Mouse (Mus musculus) neural tube, embryonic 13.5 days (tissue): ENCODE results near the gene Tubb2b. TPM values are rescaled to one million over a fixed set of nuclear protein-coding genes. Genes with fewer than 3 reads are reported as not detected.
"Not testable (repeated sequence)": the region's sequence is repeated elsewhere in the genome, so short reads cannot be mapped to it uniquely, and the experiment has no call there.

Source experiments
- ATAC-seq: fragments of 200-750 bp; cut with Nextera tagmentation; 2 replicates; pipeline ENCODE4 v1.8.0; 2017; ENCODE audit warnings: low read depth, mild to moderate bottlenecking, moderate TSS enrichment, moderate library complexity
- H3K27ac ChIP-seq: fragments of 300-500 bp; sonication (generic); replicated peaks from 2 replicates; pipeline ENCODE4 v1.5.1; 2015; ENCODE audit warnings: moderate library complexity, mild to moderate bottlenecking, inconsistent platforms
- H3K27me3 ChIP-seq: fragments of 300-500 bp; sonication (generic); 2 replicates; pipeline ENCODE4 v1.6.1; 2015; ENCODE audit warnings: mild to moderate bottlenecking, inconsistent platforms
- H3K36me3 ChIP-seq: fragments of 300-500 bp; sonication (generic); 2 replicates; pipeline ENCODE4 v1.6.1; 2015; ENCODE audit warnings: mild to moderate bottlenecking, inconsistent platforms
- H3K4me1 ChIP-seq: fragments of 300-500 bp; sonication (generic); replicated peaks from 2 replicates; pipeline ENCODE4 v1.6.1; 2015; ENCODE audit warnings: inconsistent platforms
- H3K4me2 ChIP-seq: fragments of 300-500 bp; sonication (generic); 2 replicates; pipeline ENCODE4 v1.6.1; 2015; ENCODE audit warnings: inconsistent platforms, mild to moderate bottlenecking, moderate library complexity
- H3K4me3 ChIP-seq: fragments of 300-500 bp; sonication (generic); 2 replicates; pipeline ENCODE4 v1.5.1; 2015; ENCODE audit warnings: mild to moderate bottlenecking, inconsistent platforms
- H3K9ac ChIP-seq: fragments of 300-500 bp; sonication (generic); 2 replicates; pipeline ENCODE4 v1.6.1; 2015; ENCODE audit warnings: moderate library complexity, mild to moderate bottlenecking, inconsistent platforms
- H3K9me3 ChIP-seq: fragments of 300-500 bp; sonication (generic); 2 replicates; pipeline ENCODE4 v1.6.1; 2016; ENCODE audit warnings: inconsistent platforms
- WGBS: fragments of 180-500 bp; shearing (Covaris S2); methylation state at CpG from one replicate; pipeline ENCODE4 v1.1.7; 2015; 5-methylcytosine and 5-hydroxymethylcytosine counted together
- polyA plus RNA-seq: library from polyadenylated mRNA; unstranded; fragments of >200 nt; fragmentation: Nextera tagmentation; extraction: Ambion mirVana; gene quantifications from 2 replicates; pipeline ENCODE4 v1.2.1, GENCODE M21; 2015

Tubb2b gene
- polyA plus RNA-seq, 1 experiment from 2014 or later = 732 TPM

GRCm38 (mm10) chr13:34100733-34101132 is 29.5 kb downstream of the Tubb2b start:
- no peak for ATAC-seq
- Histone ChIP-seq H3K4me2 (no peak overlapping the region), H3K4me3 (no peak overlapping the region), H3K9ac (0 out of 2 replicates have a peak overlapping the region, but pooled peaks have one; percentile 8), H3K36me3 (no peaks in the 10 kb centered on the region), H3K27ac (no peak overlapping the region), H3K4me1 (peaks cover 18% of the 10 kb centered on the region), H3K9me3 (no peaks in the 10 kb centered on the region), H3K27me3 (no peaks in the 10 kb centered on the region)
- WGBS = 80% methylated on average over 3 of the region's 3 CpGs

- no peaks in the 10 kb centered on the region for H3K36me3 ChIP-seq
- H3K9ac ChIP-seq = no peak overlapping the region
- WGBS = 48% methylated on average over 3 of the region's 3 CpGs
- no peak for ATAC-seq
- no peaks in the 10 kb centered on the region for H3K9me3 ChIP-seq
- no peak overlapping the region for H3K4me3 ChIP-seq
- H3K4me2 ChIP-seq = no peak overlapping the region
- H3K4me1 ChIP-seq = peaks cover 23% of the 10 kb centered on the region
- no peaks in the 10 kb centered on the region for H3K27me3 ChIP-seq
- peak overlapping the region; percentile 83 for H3K27ac ChIP-seq
These were observed 33.2 kb downstream of the Tubb2b start for GRCm38 (mm10) chr13:34097086-34097485.

GRCm38 (mm10) chr13:34096455-34096854 is 33.8 kb downstream of the Tubb2b start:
- WGBS = 54% methylated on average over 4 of the region's 4 CpGs
- Histone ChIP-seq H3K4me2 (peak overlapping the region; percentile 18), H3K4me3 (no peak overlapping the region), H3K27ac (peak overlapping the region; percentile 83), H3K4me1 (peaks cover 23% of the 10 kb centered on the region), H3K9me3 (no peaks in the 10 kb centered on the region), H3K36me3 (no peaks in the 10 kb centered on the region), H3K27me3 (no peaks in the 10 kb centered on the region), H3K9ac (peak overlapping the region; percentile 43)
- ATAC-seq = peak; percentile 78

- ATAC-seq = peak; percentile 98
- peaks cover 23% of the 10 kb centered on the region for H3K4me1 ChIP-seq
- H3K36me3 ChIP-seq = no peaks in the 10 kb centered on the region
- H3K9me3 ChIP-seq = no peaks in the 10 kb centered on the region
- H3K9ac ChIP-seq = peak overlapping the region; percentile 43
- H3K27ac ChIP-seq = peak overlapping the region; percentile 83
- WGBS = 22% methylated on average over 5 of the region's 7 CpGs
- H3K27me3 ChIP-seq = no peaks in the 10 kb centered on the region
- peak overlapping the region; percentile 18 for H3K4me2 ChIP-seq
- no peak overlapping the region for H3K4me3 ChIP-seq
These were observed 34.5 kb downstream of the Tubb2b start for GRCm38 (mm10) chr13:34095542-34096435.

- Histone ChIP-seq H3K27ac (peak overlapping the region; percentile 92), H3K4me1 (peaks cover 36% of the 10 kb centered on the region), H3K9ac (peak overlapping the region; percentile 58; the same call in 1 of the 2 replicates), H3K9me3 (no peaks in the 10 kb centered on the region), H3K36me3 (no peaks in the 10 kb centered on the region), H3K27me3 (no peaks in the 10 kb centered on the region), H3K4me3 (no peak overlapping the region), H3K4me2 (peak overlapping the region; percentile 35)
- ATAC-seq = peak; percentile 36; the same call in 1 of the 2 replicates
- 63% methylated on average over 3 of the region's 3 CpGs for WGBS
These were observed 40.9 kb downstream of the Tubb2b start for GRCm38 (mm10) chr13:34089358-34089757.

- Histone ChIP-seq H3K4me1 (peaks cover 36% of the 10 kb centered on the region), H3K27me3 (no peaks in the 10 kb centered on the region), H3K4me3 (no peak overlapping the region; the same call in 1 of the 2 replicates), H3K9ac (peak overlapping the region; percentile 58), H3K36me3 (no peaks in the 10 kb centered on the region), H3K9me3 (no peaks in the 10 kb centered on the region), H3K27ac (peak overlapping the region; percentile 92), H3K4me2 (peak overlapping the region; percentile 35)
- ATAC-seq = peak; percentile 86
- 38% methylated on average over 7 of the region's 7 CpGs for WGBS
These were observed 41.4 kb downstream of the Tubb2b start for GRCm38 (mm10) chr13:34088871-34089288.

- H3K9ac ChIP-seq = peak overlapping the region; percentile 58
- H3K4me3 ChIP-seq, H3K36me3 ChIP-seq, H3K27me3 ChIP-seq, H3K9me3 ChIP-seq: not testable (repeated sequence)
- WGBS = 52% methylated on average over 5 of the region's 5 CpGs
- H3K27ac ChIP-seq = peak overlapping the region; percentile 92
- H3K4me2 ChIP-seq = peak overlapping the region; percentile 35; the same call in 1 of the 2 replicates
- H3K4me1 ChIP-seq = peaks cover 36% of the 10 kb centered on the region
- peak; percentile 57 for ATAC-seq
These were observed 42.0 kb downstream of the Tubb2b start for GRCm38 (mm10) chr13:34088201-34088649.

GRCm38 (mm10) chr13:34087052-34087812 is 43.0 kb downstream of the Tubb2b start:
- Histone ChIP-seq H3K27ac (peak overlapping the region; percentile 92), H3K4me3 (no peak overlapping the region), H3K4me1 (peaks cover 36% of the 10 kb centered on the region), H3K27me3 (no peaks in the 10 kb centered on the region), H3K9ac (no peak overlapping the region), H3K9me3 (no peaks in the 10 kb centered on the region), H3K36me3 (no peaks in the 10 kb centered on the region), H3K4me2 (peak overlapping the region; percentile 20; the same call in 1 of the 2 replicates)
- 47% methylated on average over 7 of the region's 7 CpGs for WGBS
- ATAC-seq = peak; percentile 33; the same call in 1 of the 2 replicates

GRCm38 (mm10) chr13:34084026-34084750 is 46.1 kb downstream of the Tubb2b start:
- Histone ChIP-seq H3K9ac (no peak overlapping the region), H3K36me3 (no peaks in the 10 kb centered on the region), H3K9me3 (no peaks in the 10 kb centered on the region), H3K4me2 (no peak overlapping the region), H3K27me3 (no peaks in the 10 kb centered on the region), H3K4me3 (no peak overlapping the region), H3K4me1 (peaks cover 29% of the 10 kb centered on the region), H3K27ac (peak overlapping the region; percentile 43; the same call in 1 of the 2 replicates)
- 78% methylated on average over 9 of the region's 9 CpGs for WGBS
- no peak for ATAC-seq

GRCm38 (mm10) chr13:34081926-34082325 is 48.3 kb downstream of the Tubb2b start:
- no peaks in the 10 kb centered on the region for H3K36me3 ChIP-seq
- H3K4me2 ChIP-seq = no peak overlapping the region
- H3K4me1 ChIP-seq = peaks cover 13% of the 10 kb centered on the region
- 67% methylated on average over 4 of the region's 4 CpGs for WGBS
- H3K27me3 ChIP-seq = no peaks in the 10 kb centered on the region
- no peak overlapping the region for H3K9ac ChIP-seq
- H3K4me3 ChIP-seq = no peak overlapping the region
- ATAC-seq = no peak
- no peaks in the 10 kb centered on the region for H3K9me3 ChIP-seq
- no peak overlapping the region for H3K27ac ChIP-seq

GRCm38 (mm10) chr13:34079801-34080200 is 50.5 kb downstream of the Tubb2b start:
- no peak overlapping the region for H3K27ac ChIP-seq
- H3K4me2 ChIP-seq = no peak overlapping the region
- 88% methylated on average over 3 of the region's 3 CpGs for WGBS
- H3K4me3 ChIP-seq = no peak overlapping the region
- no peaks in the 10 kb centered on the region for H3K9me3 ChIP-seq
- ATAC-seq = no peak
- H3K27me3 ChIP-seq = no peaks in the 10 kb centered on the region
- no peak overlapping the region for H3K9ac ChIP-seq
- peaks cover 15% of the 10 kb centered on the region for H3K36me3 ChIP-seq
- peaks cover 22% of the 10 kb centered on the region for H3K4me1 ChIP-seq
